Mouse (Mus musculus) cerebellum, adult 8-10 months (tissue): ENCODE measurements around the gene Calcoco1.

Source experiments
- DNase-seq: peaks from one replicate; pipeline ENCODE4 v3.0.0; 2022

The Calcoco1 gene

DNA sequence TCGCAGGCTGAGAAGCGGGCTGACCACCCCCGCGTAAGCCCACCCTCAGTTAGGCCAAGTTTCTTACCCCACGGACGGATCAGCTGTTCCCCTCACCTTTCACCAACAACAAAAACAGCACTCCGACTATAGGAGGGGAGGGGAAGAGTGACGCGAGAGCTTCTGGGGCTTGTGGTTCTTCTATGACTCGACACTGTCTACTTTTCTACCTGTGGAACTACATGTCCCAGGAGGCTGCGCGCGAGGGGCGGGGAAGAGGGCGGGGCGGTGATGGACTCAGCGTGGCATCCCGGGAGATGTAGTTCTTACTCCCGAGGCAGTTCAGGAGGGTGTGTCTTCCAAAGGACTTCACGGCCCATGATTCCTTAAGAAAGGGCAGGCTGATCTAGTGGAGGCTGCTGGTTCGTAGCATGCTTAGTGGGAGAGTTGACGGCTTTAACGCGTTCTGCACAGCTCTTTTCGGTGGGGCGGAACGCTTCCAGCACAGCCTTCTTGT is at the start of gene Calcoco1:
TSS of gene Calcoco1 (minus strand) at position 199 of the 496 bp plus-strand sequence.
- DNase-seq = peak; percentile 91

DNA sequence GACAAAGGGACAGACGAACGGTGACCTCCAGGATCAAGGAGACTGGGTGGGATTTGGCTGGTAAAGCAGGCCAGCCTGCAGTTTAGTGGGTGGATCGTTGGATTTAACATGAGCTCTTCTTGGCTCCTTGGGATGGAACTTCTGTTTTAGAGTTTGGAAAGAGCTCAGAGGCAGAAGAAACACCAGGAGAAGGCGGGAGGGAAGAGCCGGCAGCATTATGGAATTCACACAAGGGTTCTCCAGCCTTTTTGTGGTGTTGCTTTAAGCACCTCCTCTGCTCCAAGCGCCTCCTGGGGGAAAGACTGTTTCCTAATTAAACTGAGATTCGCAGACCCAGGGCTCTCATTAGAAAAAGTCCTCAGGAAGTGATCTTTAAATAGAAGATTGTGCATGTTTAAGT is 48.9 kb upstream of the Calcoco1 start:
- no peak for DNase-seq

DNA sequence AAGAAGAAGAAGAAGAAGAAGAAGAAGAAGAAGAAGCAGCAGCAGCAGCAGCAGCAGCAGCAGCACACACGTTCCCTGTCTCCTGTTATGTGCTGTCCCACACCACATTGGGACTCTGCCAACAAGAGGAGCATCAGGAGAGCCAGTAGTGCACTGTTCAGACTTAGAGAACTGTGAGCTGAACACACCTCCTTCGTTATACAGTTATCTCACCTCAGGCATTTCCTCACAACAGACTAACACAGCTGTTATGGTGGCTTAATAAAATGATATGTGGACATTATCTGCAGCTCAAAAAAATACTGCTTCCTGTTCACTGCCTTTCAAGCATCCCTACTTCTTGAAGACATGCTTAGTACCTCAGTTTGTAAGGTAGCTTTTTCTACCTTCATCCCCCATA is 43.2 kb upstream of the Calcoco1 start:
- DNase-seq = no peak

DNA sequence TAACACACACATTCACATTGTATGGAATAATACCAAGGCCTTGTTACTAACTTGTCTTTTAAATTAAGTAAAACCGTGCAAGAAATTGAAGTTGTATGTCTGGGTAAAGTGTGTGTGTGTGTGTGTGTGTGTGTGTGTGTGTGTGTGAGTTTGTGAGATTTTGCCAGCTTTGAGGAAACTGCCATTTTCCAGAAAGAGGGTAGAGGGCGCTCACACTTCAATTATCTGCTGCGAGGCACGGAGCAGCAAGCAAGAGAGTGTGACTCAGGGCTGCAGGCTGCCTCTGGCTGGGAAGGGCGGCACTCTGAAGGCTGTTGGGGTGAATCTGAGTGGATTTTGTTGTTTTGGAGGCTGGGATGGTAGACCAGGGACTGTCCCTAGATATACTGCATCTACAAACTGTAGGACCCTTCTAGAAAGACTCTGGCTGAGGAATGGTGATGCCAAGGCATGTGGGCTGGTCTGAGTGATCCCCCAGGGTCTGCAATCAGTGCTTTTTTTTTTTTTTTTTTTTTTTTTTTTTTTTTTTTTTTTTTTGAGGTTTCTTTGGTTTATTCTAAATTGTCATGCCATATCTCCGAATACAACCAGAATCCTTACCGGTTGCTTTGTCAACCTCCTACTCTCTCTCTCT is 39.9 kb upstream of the Calcoco1 start:
- DNase-seq = peak; percentile 45

DNA sequence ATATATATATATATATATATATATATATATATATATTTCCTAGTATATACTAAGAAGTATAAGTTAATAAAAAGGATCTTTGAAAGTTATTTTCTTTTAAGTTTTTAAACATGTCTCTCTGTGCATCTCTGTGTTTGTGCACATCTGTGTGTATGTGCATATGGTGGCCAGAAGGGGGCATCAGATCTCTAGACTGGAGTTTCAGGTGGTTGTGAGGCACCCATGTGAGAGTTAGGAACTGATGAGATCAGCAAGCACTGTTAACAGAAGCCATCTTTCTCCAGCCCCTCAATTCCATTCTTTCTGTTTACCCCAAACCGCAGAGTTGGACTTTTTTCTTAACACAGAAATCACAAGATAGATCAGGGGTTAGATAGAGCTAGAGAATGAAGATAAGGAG is 35.7 kb upstream of the Calcoco1 start:
- no peak for DNase-seq

DNA sequence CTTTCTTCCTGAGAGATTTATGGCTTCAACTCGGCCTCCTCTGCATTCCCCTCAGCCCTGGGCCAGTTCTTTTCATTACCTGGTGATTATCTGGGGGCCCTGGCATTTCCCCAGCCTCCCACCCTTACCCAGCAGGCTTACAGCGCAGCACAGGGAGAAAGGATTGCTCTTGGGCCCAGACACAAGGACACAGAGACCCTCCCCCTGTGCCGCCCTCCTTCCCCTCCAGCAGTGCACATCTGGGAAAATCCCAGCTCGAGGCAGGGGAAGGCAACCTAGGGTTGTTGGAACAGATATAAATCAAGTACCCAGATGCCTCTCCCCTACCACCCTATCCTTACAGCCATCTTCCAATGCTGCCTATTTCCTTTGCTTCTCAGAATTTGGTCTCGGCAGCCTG is 33.1 kb upstream of the Calcoco1 start:
- no peak for DNase-seq

DNA sequence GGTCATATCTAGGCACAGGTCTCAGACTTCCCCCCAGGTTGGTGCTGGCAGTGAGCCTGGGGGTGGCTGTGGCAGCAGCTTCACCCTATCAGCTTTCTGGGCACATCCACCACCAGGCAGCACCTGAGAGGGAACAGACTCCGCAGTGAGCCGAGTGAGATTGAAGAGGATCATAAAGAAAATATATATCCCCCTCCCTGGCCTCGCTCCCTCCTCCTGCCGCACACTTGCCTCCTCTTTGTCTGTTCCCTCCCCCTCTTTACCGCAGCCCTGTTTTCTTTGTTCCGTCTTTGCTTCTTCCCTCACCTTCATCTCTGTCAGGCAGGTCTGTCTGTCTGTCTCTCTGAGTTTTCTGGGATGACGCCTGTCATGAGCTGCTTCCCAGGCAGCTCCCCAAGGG is 32.4 kb upstream of the Calcoco1 start:
- no peak for DNase-seq

DNA sequence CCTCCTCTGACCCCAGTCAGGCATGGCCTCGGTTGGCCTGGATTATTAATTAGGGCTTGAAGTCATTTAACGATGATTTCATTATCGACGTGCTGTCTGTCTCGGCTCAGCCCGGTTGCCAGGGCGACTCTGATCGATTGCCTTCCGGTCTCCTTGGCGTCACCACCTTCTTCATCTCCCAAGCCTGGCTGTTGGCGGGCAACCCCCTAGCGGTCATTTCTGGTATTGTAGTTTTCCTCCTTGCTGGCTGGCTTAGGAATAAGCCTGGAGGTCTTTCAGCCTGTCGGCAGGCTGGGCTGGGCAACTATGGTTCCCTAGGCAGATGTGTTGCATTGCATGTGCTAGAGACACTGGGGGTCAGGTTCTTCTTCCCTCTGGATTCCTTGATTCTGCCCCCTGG is 31.2 kb upstream of the Calcoco1 start:
- DNase-seq = peak; percentile 39

DNA sequence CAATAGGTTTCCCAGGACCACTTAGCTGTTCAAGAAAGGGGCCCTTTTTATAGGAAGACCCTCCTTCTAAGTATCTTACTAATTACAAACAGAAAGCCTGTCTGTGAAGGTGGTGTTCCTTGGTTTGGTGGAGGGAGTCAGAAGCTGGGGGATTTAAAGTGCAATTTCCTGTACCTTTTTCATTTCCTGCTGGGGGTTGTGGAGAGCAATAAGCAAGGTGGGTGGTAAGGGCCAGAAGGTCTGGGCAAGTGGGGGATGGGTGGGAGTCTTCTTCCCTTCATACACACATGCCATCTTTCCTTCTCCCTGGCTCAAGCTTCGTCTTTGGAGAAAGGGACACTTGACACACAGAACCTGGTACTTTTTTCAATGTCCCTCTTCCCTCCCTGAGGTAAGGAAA is 30.2 kb upstream of the Calcoco1 start:
- no peak for DNase-seq

DNA sequence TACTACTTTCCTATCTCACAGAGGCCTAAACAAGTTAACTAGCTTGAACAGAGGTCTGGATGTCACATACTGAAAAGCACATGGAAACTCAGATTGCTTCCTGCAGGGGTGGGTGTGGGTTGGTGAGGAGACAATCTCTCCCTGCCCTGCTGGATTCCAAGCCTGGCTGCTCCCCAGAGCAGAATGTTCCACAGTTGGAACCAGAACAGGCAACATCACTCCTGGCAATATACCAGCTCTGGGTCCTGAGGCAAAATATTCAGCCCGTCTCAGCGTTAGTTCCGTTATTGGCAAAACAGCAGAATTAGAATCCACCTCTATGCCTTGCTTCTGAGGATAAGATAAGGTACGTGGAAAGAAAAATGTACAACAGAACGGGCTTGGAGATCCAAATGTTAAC is 28.3 kb upstream of the Calcoco1 start:
- peak; percentile 21 for DNase-seq

DNA sequence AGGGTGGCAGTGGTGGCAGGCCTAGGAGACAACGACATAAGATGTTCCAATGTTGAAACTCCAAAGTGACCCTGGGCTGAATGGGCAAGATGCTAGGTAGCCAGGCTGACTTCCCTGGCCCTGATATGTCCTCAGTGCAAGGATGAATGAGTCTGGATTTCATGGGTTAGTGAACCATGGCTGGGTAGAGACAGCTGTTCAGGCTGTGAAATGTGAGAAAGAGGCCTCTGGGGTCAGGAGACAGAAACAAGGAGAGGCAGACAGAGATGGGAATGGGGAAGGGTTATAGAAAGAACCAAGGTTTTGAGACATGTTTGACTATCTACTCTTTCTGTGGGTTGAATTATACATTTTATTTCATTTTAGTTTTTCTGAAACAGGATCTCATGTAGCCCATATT is 27.1 kb upstream of the Calcoco1 start:
- DNase-seq = no peak

DNA sequence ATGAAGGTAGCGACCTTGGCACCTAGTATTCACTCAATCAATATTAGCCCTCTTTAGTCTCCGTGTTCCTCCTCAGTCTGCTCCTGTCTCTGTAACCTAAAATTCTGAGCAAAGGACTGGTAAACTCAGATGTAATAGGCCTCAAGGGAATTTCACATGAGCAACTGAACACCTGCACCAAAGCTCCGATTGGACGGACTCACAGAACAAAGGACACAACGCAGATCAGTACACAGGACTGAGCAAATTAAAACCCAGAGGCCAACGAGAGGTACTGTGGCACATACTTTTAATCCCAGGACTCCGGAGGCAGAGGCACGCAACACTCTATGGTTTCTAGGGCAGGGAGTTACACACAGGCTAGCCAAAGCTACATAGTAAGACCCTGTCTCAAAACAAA is 25.9 kb upstream of the Calcoco1 start:
- no peak for DNase-seq

DNA sequence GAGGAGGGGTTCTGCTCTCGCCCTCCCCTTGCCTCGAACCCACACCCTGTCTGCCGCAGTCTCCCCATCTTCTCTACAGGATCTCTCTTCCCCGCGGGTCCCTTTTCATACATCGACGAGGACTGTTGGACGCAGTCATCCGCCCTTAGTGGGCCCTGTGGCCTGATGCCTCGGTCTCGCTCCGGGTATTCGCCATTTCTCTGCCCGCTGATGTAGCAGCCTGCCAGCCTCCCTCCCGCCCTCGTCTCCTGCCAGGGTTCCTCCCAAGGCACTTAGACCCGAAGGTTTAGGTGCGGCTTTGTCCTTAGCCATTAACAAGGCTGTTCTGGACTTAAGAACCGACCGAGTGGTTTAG is 25.3 kb upstream of the Calcoco1 start:
- DNase-seq = peak; percentile 70

DNA sequence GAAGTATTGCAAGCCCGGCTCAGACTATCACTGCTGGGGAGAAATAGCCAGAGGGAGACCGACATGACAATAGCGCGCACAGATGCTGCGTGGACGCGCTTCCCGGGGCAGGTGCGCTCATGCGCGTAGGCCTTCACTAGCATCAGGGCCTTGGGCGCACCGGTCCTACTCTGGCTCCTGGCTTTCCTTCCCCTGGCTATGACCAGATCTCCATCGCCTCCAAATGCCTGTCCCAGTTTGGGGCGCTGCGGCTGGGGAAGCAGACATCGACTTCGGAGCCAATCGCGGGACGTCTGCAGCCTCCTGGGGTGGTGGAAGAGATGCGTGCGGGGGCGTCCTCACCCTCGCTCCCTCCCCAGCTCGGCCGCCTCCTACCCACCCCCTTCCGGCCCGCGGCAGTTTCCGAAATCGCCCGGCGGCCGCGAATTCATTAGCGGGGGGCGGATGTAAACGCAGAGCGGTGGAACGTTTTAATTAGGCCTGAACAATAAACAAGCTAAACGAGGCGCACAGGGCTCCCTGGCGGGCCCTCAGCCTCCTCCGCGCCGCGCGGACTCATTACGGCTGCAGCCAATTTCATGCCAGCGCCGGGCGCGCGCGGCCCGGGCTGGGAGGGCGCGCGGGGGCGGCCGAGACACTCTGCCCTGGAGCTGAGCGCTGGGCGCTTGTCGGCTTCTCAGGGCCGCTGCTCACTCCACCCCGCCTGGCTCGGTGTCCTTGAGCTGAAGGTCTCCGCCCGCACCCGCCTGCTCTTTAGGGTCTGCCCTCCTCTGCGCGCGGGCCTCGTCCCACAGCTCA is 24.7 kb upstream of the Calcoco1 start:
- DNase-seq = peak; percentile 81

DNA sequence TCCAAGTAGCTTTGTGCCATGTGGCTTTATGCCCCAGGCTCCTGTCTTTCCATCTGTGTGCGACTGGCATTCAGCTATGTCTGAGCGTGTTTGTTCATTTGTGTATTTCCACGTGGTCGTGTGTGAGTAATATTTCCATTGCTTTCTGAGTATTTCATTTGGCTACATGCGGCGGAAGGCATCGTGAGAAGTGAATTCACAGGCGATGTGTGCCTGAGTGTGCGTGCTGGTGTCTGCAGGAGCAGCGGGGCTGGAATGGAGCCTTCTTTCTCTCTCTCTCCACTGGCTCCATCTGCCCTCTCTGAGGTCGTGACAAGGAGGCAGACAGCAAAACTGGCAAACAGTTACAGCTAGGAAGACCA is 24.1 kb upstream of the Calcoco1 start:
- no peak for DNase-seq

DNA sequence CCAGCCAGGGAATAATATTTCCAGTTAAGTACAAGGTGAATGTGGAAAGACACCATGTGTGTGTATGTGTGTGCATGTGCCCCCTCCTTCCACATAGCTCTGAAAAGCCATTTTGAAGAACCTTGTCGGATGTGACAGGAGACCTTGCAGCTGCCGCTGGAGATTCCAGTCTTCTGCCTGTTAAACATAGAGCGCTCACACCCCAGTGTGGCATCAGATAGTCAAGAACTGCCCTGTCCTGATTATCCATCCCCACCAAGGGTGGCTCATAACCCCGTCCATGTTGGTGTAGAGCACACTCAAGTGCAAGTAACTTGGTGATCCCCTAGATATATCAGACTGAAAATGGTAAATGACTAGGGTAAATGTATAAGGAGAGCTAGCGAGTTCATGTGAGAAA is 23.4 kb upstream of the Calcoco1 start:
- no peak for DNase-seq

DNA sequence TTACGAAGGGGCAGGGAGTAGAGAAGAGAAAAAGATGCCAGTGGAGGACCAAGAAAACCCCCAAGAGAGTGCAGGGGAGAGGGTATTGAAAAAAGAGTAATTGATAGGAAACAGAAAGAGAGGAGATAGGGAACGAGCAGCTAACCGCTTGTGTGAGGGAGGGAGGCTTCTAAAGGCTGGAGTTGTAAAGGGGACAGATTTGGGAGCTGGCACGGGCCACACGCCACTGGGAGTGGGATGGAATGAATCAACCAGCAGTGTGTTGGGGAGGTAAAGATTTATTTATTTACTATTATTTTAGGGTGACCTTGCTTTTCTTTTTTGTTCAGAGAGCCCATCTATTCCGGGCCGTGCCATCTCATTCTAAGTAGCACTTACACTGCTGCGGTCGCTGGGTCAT is 22.9 kb upstream of the Calcoco1 start:
- peak; percentile 20 for DNase-seq

DNA sequence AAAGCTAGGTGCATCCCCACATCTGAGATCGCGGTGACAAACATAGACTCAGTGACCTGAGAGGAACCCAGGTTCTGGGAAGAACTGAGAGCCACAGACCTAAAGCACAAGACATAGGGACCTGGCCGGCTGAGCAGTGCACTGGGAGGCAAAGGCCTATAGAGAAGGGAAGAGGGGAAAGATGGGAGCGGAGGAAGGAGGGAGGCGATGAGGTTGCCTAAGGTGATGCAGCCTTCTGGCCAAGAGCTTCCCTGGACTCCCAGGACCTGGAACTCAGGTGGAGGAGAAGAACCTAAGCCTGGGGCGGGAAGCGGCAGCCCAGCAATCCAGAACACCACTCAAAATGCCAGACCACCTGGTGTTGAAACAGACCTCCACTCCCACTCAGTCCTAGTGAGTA is 22.4 kb upstream of the Calcoco1 start:
- no peak for DNase-seq

DNA sequence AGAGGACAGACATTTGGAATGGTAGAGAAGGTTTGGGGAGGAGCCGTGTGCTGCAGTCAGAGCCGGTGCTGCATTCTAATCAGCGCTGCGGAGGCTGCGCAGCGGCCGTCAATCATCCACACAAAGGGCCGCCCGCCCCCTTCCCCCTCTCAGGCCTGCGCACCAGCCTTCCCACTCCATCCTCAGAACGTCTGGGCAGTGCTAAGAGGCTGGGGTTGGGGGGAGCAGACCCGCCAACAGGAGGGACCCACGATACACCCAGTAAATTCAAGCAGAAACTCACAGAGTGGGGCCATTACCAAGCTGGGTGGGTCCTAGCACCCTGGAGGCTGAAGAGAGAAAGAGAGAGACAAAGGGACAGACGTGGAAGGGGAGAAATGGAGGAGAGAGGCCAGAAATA is 22.0 kb upstream of the Calcoco1 start:
- DNase-seq = no peak

DNA sequence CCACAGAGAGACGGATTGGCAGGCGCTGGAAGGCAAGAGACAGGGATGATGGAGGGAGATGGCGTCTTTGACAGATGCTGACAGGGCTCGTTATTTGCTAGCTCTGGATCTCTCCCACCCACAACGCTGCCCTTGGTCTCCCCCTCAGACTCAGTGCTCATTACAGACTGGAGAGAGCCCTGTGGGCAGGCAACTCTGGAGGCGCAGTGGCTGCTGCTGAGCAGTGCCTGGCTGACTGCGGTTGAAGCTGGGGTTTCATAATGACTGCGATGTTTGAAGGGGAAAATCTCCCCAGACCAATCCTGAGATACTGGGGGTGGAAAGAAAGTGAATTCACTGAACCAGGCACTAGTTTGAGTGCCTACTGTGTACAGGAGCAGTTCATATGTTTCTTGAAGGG is 21.2 kb upstream of the Calcoco1 start:
- no peak for DNase-seq

DNA sequence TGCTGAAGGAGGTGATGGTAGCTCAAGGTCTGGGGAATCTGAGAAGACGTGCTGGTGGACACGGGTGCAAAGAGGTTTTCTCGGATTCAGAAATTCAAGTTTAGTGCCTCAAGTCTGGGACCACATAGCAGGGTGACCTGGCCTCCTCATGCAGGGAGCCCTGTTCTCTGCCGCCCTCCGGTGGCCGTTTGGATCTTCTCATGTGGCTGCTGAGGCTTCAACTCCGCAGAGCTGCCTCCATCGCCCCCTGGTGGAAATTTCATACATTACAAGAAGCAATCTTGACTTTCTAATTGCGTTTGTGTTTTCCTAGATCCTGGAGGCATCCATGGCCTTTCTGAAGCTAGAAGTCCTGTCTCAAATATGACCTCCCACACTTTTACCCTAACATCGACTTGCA is 20.6 kb upstream of the Calcoco1 start:
- peak; percentile 97 for DNase-seq

DNA sequence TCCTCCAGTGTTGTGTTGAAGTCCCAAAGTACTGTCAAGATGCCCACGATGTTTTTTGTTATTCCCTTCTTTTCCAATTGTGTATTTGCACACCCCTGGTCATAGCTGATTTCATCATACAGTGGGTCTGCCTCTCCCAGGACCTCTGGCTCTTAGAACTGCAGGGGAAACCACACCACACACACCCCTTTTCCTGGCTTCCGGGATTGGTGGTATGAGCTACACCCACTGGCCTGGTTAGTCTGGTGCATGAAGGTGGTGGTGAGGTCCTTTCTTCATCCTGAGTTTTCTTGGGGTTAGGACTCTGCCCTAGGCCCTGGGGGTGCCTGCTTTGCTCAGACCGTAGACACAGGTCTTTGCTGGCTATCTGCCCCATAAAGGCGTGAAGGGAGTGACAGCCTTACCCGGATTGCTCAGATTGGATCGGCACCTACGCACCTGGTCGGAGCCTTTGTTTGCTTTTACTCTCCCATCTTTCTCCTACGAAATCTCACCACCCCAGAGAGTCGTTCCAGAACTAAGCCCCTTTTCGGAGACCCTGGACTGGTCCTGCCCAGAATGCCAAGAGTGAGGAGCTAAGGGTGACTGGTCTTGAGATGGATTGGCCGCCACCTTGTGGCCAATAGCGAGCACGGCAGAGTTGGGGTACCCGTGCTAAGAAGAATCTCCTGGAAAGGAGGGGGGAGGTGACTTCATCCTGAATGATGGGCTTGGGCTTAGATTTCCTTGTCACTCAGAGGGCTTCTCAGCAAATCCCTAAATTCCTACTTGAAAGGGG is 17.7 kb upstream of the Calcoco1 start:
- peak; percentile 73 for DNase-seq

DNA sequence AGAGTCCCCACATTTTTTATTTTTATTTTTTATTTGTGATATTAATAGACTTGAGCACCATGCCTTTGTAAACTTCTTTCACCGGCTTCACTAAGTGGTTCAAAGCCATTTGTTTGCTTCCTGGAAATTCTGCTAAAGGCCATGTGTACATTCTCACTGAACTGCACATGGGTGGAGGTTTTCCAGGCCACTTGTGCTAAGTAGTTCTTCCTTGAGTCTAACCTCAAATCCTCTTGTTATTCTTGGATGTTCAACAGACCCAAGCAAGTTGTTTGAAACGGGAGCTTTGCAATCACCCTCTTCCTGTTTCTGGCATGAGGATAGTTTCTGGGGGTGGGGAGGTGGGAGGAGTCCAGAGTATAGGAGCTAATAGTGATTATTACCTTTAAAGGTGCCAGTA is 16.5 kb upstream of the Calcoco1 start:
- DNase-seq = no peak

DNA sequence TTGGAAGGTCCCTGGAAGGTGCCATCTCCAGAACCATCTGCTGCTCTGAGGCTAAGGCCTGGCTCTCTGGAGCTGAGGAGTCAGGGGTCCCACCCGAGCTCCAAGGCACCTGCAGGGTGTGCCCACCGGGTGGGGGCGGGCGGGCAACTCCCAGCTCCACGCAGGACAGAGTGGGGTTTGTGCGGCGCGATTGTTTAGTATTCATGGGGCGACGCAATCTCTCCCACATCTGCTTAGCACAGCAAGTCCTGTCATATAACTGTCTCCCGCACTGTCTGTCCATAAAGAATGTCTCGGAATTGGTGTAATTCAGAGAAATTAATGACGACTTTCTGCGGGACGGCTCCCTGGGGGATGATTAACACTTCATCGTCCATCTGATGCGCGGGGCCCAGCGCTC is 15.1 kb upstream of the Calcoco1 start:
- no peak for DNase-seq
